Mouse (Mus musculus): ENCODE results near the gene Rbm5.

Gene Rbm5

DNA sequence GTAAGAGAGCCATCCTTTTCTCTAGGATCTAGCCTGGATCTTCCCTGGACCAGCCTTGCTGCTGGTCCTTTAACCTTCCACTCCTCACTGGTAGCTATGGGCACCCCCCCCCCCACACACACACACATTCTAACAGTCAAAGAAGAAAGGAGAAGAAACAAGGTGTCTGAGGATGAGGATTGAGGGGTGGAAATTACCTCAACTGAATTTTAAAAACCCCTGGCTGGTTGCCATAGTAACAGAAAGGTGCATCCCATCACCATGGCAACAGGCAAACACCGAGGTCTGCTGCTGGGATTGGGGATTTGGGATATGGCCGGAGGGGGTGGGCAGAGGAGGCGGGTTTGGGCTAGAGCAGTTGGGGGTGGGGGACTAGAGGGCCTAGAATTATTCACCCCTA is 41.1 kb downstream of the Rbm5 start:
- no peak for DNase-seq (ENCODE audit: low read depth, low spot score)

DNA sequence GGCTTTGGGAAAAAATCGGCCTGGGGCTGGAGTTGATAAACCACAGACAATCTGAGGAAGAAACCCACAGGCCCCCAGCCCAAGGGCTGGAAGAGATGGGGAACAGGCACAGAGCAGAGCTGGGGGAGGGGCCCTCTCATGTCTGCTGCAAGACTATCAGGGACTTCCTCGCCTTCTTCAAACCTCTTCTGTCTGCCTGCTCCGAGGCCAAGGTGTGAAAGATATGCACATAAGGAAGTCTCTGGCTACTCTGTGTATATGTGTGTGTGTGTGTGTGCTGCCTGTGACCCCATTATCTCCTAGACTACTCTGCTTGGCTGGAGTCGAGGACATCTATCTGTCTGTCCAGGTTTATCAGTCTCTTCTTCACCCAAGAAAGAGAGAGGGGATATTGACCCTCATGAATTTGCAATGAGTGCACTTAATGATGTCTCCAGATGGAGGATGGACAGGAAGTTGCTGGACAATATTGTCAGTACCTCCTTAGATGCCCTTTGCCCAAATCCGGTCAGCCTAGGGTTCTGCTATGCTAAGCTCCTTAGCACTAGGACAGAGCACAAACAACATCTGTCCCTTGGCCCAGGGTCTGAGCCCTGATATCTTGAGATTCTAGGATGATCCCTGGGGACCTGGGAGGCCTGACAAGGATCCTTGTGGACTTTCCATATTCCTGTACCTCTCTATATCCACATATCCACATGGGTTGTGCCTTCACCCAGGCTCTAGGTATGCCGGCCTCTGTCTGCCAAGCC is 41.7 kb downstream of the Rbm5 start:
- no peak for DNase-seq (ENCODE audit: low read depth, low spot score)

DNA sequence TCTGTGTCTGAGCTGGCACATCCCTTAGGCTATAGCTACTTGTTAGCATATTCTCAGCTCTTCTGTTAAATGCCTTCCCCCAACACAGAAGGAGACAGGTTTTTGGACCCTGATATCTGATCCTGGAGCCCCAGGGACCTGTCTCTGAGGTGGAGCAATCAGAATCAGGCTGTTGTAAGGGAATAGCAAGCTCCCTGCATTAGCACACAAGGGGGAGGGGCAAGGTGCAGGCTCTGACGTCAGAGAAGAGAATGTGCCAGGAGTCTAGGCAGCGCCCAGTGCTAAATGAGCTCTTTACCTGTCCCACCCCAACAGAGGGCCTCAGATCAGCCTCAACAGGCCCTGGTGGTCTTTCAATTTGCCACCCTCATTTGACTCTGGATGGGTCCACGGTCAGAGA is 43.8 kb downstream of the Rbm5 start:
- no peak for DNase-seq (ENCODE audit: low read depth, low spot score)

DNA sequence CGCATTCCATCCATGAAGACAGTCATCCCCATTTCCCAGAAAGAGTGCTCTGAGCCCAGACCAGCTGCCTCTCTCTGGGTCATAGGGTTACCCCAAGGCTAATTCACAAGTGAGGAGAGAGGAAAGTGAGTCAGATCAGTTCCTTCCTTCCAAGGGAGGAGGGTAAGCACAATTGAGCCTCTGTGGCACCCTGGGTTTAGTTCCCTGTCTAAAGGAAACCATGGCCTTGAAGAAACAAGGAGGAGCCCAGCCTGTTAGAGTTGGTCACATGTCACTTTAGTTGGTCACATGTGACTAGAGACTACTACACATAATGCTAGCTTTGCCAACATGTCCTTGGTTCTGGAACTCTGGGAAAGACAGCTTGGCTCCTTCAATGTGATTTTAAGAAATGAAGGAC is 46.0 kb downstream of the Rbm5 start:
- DNase-seq (ENCODE audit: low read depth, low spot score): no peak

DNA sequence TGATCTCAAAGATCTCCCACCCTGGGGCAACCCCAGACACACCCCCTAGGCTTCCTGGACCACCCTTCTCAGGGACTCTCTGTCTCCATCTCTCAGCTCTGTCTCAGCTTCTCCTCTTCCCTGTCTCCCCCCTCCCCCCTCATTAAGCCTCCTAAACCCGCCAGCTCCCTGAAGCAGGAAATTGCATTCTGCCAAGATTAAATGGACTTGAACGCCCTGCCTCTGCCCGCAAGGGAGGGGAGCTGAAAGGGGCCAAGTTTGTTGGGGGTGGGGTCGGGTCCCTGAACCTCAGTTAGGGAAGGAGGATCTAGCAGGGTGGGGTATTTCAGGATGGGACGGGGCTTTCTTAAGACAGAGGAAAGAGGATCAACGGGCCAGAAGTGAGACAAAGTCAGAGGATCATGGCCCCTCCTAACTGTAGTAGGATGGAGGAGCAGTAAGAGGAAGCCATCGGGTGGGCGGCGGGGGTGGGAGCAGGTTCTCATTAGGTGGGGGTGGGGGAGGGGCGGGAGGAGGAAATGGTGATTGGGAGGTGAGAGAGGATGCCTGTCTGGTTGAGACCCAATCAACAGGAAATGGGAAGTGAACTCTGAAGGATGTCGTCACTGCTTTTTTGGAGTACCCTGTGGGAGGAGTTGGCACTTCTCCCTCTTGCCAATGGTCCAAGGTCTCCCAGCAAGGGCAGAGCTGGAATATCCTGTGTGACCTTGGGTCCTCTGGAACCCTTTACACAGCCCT is 46.8 kb downstream of the Rbm5 start:
- no peak for DNase-seq (ENCODE audit: low read depth, low spot score)

DNA sequence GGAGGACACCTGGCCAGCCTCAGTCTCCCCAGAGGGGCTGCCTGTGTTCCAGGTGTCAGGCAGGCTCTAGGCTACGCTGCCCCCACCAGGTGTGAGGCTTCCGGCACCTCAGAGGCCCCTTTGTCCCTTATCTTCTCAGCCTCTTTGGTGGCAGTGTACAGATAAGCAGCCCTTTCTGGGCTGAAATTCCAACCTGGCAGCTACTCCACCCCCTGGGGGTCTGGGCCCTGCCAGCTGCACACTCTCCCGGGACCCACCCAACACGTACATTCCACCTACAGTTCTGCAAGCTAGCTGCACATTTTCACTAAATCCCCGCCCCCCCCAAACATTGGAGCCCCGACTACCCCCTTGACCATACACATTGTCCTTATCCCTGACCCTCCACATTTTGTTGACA is 47.5 kb downstream of the Rbm5 start:
- no peak for DNase-seq (ENCODE audit: low read depth, low spot score)

DNA sequence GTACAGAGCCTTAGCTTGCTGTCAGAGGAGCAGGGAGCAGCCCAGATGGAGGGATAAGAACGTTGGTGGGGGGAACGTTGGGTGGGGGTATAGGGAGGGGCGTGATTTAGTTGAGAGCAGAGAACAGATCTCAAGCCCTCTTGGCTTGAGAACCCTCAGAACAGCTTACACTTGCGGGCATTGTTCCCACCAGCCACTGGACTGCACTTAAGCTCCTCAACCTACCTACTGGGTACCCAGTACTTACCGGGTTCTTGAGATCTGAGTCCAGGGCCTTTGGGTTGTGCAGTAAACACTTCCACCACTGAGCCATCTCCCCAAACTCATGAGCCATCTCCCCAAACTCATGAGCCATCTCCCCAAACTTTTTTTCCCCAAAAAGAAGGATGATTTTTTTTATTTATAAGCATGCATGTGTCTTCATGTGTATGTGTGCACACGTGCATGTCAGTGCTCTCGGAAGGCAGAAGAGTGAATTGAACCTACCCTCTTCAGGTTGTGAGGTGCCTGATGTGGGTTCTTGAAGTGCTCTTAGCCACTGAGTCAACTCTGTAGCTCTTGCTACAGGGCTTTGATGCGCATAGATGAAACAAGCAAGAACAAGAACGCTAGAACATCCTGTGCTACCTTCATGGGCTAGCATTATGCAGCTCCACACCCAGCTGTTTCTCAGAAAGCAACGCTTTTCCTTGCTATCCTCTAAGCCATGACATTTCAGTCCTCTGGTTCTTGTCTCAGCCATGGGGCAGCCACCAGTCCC is 51.8 kb downstream of the Rbm5 start:
- no peak for DNase-seq (ENCODE audit: low read depth, low spot score)

DNA sequence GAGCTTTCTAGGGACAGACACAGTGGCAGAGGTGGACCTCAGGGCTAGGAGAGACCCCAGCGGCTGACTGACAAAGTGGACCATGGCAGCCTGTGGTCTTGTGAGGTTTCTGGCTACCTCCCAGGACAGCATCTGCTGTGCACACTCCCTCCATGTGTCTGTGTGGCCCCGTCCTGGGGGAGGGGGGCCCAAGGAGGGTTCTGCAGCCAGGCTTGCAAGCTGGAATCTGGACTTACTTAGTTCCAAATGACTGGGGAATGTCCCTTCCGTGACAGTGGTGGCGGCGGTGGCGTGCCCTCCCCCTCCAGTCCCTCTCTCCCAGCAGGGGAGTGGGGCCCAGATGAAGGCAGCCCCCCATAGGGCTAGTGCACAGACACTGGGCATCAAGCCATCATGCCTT is 53.8 kb downstream of the Rbm5 start:
- DNase-seq (ENCODE audit: low read depth, low spot score): no peak

DNA sequence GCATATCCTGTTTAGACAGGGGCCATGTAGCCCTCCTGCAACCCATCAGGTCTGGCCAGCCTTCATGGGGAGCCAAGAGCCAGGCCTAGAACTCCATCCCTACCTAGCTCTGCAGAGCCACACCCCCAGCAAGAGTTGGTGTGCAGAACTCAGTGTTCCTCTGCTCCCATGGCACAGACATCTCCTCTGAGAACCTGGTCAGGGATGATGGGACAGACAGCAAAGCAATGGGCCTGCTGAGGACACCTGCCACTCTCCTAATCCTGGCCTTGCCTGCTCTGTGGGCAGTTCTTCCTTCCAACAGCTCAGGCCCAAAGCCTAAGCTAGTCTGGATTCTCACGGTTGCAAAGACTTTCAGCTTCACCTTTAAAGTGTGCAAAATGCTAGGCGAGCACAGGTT is 55.2 kb downstream of the Rbm5 start:
- no peak for DNase-seq (ENCODE audit: low read depth, low spot score)

DNA sequence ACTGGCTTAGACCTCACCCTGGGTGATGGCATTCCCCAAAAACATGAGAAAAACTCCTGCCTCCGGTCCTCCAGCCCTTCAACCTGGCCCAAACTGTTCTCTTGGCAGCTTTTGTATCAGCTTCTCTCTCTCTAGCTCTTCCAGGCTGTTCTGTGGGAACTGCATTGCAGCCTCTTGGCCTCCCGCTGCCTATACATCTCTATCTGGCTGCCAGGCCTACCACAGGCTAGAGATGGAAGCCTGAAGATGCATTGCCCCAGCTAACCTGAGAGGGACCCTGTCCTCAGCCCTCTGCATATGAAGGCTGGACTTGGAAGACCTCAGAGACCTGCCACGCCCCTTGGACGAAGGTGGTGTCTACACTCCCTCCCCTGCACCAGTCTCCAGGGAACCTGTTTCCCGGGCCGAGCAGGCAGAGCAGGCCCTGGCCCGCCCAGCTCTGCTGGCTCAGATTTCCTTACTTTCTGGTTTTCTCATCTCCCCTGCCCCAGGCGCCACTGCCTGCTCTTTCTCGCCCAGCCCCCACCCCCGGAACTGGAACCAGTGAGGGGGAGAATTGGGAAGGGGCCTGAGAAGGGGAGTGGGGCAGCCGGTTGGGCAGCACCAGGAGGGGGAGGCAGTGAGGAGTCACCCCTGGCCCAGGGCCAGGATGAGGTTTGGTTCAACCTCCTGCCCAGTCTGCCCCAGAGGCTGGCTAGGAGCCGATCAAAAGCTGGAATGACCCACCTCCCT is 56.4 kb downstream of the Rbm5 start:
- no peak for DNase-seq (ENCODE audit: low read depth, low spot score)

DNA sequence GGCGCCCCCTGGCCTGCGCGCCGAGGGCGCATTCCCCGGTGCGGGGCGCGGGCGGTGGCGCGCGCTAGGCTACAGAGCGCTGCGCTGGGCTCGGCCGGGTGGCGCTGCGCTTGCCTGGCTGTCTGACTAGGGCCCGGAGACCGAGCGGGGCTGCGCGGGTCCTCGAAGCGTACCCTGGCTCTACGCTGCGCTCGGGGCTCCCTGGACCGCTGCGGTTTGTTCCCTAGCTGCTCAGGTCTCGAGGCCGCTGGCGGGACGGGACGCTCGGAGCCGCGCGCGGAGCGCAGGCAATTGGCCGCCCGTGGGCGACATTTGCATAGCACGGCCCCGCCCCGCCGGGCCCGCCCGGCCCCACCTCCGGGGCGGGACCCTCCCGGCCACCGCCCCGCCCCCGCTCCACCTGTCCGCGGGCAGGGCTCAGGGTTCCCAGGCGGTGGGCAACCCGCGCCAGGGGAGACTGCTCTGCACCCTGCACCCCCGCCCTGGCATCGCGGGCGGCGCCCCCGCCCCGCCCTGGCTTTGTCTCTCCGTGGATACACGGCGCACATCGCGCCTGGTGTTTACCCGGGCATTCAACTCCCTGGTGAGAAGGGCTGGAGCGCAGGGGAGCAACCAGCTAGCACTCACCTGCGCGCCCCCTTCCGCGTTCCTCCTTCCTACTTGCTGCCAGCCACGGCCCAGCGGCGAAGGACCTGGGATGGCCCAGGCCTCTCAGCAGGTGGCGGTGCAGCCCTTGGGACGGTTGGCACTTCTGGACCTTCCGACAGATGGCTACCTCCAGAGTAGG is 60.9 kb downstream of the Rbm5 start, which contains the start of gene Sema3f:
TSS of gene Sema3f (minus strand) at position 779 of the 787 bp plus-strand sequence.
- no peak for DNase-seq (ENCODE audit: low read depth, low spot score)

DNA sequence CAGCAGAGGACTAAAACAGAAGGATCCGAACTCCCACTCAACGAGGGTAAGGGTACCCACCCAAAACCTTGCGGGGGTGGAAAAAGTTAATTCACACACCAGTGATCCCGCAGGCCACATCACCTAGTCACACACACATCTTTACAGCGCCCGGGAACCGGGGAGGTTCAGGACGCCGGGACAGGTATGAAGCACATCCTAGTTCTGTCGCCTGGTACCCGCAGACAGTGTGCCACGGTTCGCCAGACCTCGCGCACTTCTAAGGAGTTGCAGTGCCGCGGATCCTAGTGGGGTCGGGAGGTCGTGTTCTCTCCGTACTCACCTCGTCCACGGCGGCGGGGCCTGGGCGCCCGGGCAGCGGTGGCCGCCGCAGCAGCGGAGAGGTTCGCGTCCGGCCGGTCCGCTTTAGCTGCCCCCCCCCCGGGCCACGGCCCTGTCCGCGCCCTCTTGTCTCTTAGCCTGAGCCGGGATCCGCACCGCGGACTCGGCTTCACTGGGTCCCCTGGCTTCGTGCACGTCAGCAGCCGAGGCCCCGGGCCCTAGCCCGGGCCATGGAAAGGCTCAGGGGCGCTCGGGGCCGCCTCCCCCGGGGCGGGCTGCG is 61.6 kb downstream of the Rbm5 start:
- no peak for DNase-seq (ENCODE audit: low read depth, low spot score)

DNA sequence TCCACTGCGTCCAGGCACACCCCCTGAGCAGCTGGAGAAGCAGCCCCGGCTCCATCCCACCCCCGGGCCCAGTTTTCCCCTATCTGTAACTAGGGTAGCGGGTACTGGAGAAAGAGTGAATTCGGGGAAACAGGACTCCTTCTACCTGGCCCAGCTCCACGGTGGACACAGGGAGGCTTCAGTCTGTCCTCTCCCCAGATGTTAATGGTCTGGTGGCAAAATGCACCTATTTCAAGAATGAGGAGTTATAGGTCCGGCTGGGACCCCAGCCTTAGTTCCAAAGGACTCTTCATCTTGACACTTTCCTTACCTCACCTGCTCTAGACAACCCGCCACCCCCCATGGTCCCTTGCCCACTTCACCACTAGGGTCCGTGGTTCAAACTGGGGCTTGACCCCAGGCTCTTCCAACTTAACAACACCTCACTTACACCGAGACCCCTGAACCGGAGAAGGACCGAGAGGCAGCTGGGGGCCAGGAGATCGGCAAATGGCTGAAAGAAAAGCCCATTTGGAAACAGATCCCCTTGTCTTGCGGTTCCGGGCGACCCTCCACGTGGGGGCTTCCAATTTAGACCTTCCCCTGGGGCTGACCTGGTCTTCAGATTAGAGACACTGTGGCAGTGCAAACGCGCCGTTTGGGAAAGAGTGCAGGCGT is 62.2 kb downstream of the Rbm5 start:
- no peak for DNase-seq (ENCODE audit: low read depth, low spot score)

DNA sequence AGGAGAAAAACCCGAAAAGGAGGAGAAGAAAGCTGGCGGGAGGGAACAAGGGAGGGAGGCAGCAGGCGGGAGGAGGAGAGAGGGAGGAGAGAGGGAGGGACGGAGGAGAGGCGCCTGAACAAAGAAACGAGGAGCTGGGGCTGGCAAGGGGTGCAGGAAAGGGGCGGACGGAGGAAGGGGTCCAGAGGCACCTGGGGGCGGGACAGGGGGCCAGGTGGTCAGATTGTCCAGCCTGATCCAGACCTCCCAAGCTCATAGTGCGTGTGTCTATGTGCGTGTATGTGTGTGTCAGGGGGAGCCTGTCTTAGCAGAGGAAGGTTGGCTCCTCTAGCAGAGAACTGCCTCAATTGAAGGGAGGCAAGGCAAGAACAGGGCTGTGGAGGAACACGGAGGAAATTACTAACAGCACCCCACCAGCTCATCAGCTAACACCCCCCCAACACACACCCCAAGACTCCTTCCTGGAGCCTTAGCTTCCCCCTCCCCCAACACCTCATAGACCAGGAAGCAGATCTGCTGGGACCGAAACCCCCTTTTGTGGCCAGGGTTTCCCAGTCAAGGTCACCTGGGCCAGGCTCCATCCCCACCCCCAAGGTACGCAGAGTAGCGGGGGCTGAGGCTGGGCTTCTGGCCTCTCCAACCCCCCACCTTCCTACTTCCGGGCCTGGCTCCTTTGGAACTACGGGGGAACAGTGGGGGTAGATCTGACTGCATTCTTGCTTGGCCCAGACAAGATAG is 62.9 kb downstream of the Rbm5 start:
- DNase-seq (ENCODE audit: low read depth, low spot score): no peak

DNA sequence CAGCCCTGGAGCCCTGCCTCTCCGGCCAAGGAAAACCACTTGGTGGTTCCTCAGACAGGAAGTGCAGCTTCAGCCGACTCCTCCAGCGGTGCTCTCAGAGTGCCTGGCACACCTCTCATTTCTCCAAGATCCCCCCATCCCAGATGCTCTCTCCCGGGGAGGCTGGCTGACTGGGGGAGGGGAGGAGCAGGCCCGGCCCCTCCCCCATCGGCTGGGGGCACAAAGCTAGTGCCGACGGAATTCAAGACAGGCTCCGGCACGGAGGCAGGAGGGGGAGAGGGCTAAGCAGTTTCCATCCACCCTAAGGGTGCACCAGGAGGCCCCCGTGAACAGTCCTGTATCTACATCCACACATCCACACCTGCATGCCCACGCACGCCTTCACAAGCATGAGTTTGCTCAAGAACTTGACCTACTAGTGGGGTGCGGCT is 64.0 kb downstream of the Rbm5 start:
- no peak for DNase-seq (ENCODE audit: low read depth, low spot score)

DNA sequence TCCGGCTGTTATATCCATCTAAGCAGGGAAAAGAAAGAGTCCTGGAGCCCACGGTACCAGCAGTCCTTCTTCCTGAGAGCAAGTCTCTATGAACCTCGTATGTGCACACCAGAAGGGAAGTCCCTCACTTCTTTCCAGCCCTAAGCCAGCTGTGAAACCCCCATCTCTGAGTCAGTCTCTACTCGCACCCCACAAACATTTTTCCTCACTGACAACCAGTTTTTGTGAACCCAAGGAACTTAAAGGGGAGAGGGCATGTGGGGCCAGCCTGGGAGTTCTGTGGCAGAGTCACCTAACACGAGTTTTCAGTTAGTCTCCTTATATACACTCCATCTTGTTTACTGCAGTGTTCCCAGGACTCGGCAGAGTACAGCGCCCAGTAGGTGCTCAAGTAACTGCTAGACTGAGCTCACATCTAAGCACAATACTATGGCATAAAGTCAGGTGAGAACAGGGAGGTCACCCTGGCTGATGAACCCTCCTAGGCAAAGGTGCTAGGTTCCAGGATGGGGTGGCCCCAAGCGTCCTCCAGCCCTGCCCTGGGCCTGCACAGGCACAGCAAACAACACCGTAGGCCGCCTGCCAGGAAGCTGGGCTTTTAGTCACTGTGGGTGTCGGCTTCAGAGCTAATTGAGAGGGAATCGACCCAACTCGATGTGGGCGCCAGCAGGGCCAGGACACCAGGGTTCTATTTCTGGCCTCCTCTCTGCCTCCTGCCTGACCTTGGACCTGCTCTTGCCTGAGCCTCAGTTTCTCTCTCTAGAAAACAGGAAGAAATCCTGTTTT is 67.3 kb downstream of the Rbm5 start:
- DNase-seq (ENCODE audit: low read depth, low spot score): no peak

DNA sequence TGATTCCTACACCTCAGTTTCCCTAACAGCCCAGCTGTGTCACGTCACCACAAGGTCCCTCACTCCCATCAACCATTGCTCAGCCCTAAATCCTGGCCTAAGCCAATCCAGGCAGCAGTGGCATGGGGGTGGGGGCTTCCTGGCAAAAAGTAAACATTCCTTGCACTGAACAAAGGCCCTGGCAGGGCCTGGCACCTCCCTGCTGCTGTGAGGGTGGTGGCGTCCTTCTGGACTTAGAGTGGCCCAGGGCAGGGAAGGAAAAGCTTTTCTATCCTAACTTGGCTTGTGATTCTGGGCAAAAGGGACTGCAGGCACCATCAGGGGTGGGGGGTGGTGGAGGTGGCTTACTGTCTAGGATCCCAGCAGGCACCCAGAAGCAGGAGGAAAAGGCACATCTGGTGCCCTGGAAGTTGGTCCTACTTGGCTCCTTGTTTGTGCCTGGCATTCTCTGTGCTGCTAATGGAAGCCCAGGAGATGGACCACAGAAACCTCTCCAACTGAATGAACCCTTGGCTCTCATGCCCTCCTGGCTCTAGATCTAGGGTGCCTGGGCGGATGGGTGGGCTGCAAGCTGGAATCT is 68.1 kb downstream of the Rbm5 start:
- DNase-seq (ENCODE audit: low read depth, low spot score): no peak

DNA sequence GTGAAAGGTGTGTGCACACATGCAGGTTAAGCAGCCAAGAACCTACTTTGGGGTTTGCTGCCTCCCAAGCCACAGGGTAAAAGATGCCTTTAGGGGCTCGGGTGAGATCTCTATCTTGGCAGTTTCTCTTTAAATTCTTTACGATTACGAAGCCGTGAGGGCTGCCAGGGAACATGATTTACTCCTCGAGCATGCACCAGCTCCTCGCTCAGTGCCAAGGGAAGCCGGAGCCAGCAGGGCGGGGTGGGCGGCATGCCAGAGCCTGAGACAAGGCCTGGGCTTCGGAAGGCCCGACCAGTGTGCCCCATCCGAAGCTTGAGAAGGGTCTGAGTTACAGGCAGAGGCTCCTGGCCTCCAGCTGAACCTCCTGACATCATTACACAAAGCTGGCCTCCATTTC is 69.2 kb downstream of the Rbm5 start:
- DNase-seq (ENCODE audit: low read depth, low spot score): no peak

Measured in brain, embryonic 18.5 days (tissue).